Mouse (Mus musculus): ENCODE data around the gene Zfp446. TPM values are rescaled to one million over a fixed set of nuclear protein-coding genes. Genes with fewer than 3 reads are reported as not detected.

The Zfp446 gene
- polyA plus RNA-seq, 1 experiment from 2014 or later, result 6.7 TPM

DNA sequence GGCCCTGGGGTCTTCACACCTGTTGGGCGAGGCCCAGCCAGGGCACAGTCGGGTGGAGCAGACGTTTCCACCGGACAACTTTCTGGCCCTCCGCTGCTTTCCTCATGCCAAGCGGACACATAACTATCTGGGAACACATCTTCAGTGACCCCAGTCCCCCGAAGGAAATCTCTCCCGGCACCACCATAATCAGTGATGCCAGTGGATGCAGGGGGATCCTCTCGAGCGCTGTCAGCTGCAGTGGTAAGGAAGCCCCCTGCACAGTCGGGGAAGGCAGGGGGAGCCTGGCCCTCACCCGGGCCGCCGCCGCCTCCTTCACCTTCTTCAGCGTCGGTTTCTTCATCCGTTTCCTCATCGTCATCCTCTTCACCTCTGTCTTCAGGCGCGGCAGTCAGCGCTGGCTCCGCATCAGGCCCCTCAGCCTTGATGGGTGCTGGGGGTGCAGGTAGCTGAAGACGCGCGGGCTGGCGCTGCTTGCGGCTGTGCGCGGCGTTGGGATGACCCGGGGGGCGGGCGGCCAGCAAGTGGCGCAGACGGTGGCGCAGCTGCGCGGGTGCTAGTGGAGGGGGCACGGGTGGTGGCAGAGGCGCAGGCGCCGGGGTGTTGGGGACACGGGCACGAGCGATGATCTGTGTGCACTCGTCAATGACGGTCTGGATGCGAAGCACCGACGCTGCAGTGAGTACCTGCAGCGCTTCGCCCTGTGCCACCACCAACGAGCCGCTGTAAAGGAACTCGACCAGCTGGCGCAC is 29.9 kb downstream of the Zfp446 start:
- Histone ChIP-seq H3K9me3 (replicated peaks; ENCODE audit: low read length) (no peaks in the 10 kb centered on the region), H3K36me3 (ENCODE audit: insufficient read depth, low read length) (peaks cover 15% of the 10 kb centered on the region; the same call in 1 of the 2 replicates), H3K4me2 (ENCODE audit: low read length) (peak overlapping the region; percentile 40), H3K27me3 (ENCODE audit: insufficient read depth, low read length) (no peaks in the 10 kb centered on the region), H3K9ac (ENCODE audit: low read depth, low read length) (0 out of 2 replicates have a peak overlapping the region, but pooled peaks have one; percentile 23), H3K4me3 (replicated peaks; ENCODE audit: low read depth, low read length) (no peak overlapping the region), H3K4me1 (replicated peaks; ENCODE audit: insufficient read depth, low read length) (peaks cover 11% of the 10 kb centered on the region; the same call in 1 of the 2 replicates), H3K27ac (no peak overlapping the region)
- DNase-seq (ENCODE audit: low spot score), result no peak
- ATAC-seq (replicated peaks; ENCODE audit: low FRiP score, low read depth), result no peak
- no peak for TF ChIP-seq CTCF (IDR thresholded peaks at IDR 0.05; ENCODE audit: low read depth)
- 55% methylated on average over 57 of the region's 57 CpGs for WGBS

GRCm38 (mm10) chr7:13009143-13010004 is 31.7 kb downstream of the Zfp446 start:
- H3K9me3 ChIP-seq (replicated peaks; ENCODE audit: low read length), result no peaks in the 10 kb centered on the region
- H3K27ac ChIP-seq, result peak overlapping the region; percentile 93
- peak; percentile 77 for TF ChIP-seq CTCF (IDR thresholded peaks at IDR 0.05; ENCODE audit: low read depth)
- WGBS, result under 1% methylated on average over 42 of the region's 42 CpGs
- peak overlapping the region; percentile 67 for H3K4me3 ChIP-seq (replicated peaks; ENCODE audit: low read depth, low read length)
- peak; percentile 97 for DNase-seq (ENCODE audit: low spot score)
- no peaks in the 10 kb centered on the region for H3K27me3 ChIP-seq (ENCODE audit: insufficient read depth, low read length)
- peak overlapping the region; percentile 82 for H3K9ac ChIP-seq (ENCODE audit: low read depth, low read length)
- H3K4me2 ChIP-seq (ENCODE audit: low read length), result peak overlapping the region; percentile 79
- peaks cover 15% of the 10 kb centered on the region; the same call in 1 of the 2 replicates for H3K36me3 ChIP-seq (ENCODE audit: insufficient read depth, low read length)
- H3K4me1 ChIP-seq (replicated peaks; ENCODE audit: insufficient read depth, low read length), result peaks cover 11% of the 10 kb centered on the region; the same call in 1 of the 2 replicates
- peak; percentile 92 for ATAC-seq (replicated peaks; ENCODE audit: low FRiP score, low read depth)

GRCm38 (mm10) chr7:13010005-13010908 is 32.6 kb downstream of the Zfp446 start, which contains the start of gene Zbtb45:
Zbtb45 (minus strand) TSS chr7:13010034.
- Histone ChIP-seq H3K9me3 (replicated peaks; ENCODE audit: low read length) (no peaks in the 10 kb centered on the region), H3K36me3 (ENCODE audit: insufficient read depth, low read length) (peaks cover 15% of the 10 kb centered on the region; the same call in 1 of the 2 replicates), H3K4me1 (replicated peaks; ENCODE audit: insufficient read depth, low read length) (peaks cover 11% of the 10 kb centered on the region; the same call in 1 of the 2 replicates), H3K27ac (peak within 1 kb of the TSS; percentile 93), H3K27me3 (ENCODE audit: insufficient read depth, low read length) (no peaks in the 10 kb centered on the region), H3K4me3 (replicated peaks; ENCODE audit: low read depth, low read length) (peak within 1 kb of the TSS; percentile 67), H3K4me2 (ENCODE audit: low read length) (peak within 1 kb of the TSS; percentile 79), H3K9ac (ENCODE audit: low read depth, low read length) (peak within 1 kb of the TSS; percentile 82)
- TF ChIP-seq CTCF (IDR thresholded peaks at IDR 0.05; ENCODE audit: low read depth), result no peak; the same call in 1 of the 2 replicates
- peak; percentile 29 for DNase-seq (ENCODE audit: low spot score)
- ATAC-seq (replicated peaks; ENCODE audit: low FRiP score, low read depth), result no peak
- WGBS, result 15% methylated on average over 26 of the region's 26 CpGs

DNA sequence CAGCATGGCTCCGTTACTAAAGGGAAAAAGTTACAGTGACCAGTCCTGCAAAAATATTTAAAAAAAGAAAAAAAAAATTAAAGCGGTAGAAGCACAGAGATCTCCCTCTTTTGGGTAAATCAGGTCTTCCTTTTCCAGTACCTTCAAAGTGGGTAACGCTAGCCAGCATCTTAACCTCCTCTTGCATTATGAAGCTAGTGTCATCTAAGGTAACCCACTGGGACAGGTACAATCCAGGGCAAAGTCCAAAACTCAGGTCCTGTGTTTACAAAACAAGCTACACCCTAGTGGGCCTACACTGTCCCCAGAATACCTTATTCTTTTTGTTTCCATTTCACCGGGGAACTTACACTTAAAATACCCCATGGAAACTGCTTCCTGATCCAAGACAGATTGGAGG is 36.0 kb downstream of the Zfp446 start:
- 58% methylated on average over 4 of the region's 4 CpGs for WGBS
- Histone ChIP-seq H3K9me3 (replicated peaks; ENCODE audit: low read length) (no peaks in the 10 kb centered on the region), H3K4me2 (ENCODE audit: low read length) (no peak overlapping the region), H3K36me3 (ENCODE audit: insufficient read depth, low read length) (no peaks in the 10 kb centered on the region), H3K4me1 (replicated peaks; ENCODE audit: insufficient read depth, low read length) (peaks cover 8% of the 10 kb centered on the region; the same call in 1 of the 2 replicates), H3K4me3 (replicated peaks; ENCODE audit: low read depth, low read length) (no peak overlapping the region), H3K27me3 (ENCODE audit: insufficient read depth, low read length) (no peaks in the 10 kb centered on the region), H3K27ac (no peak overlapping the region), H3K9ac (ENCODE audit: low read depth, low read length) (no peak overlapping the region)
- ATAC-seq (replicated peaks; ENCODE audit: low FRiP score, low read depth) (no peak), DNase-seq (ENCODE audit: low spot score) (no peak)
- no peak for TF ChIP-seq CTCF (IDR thresholded peaks at IDR 0.05; ENCODE audit: low read depth)

DNA sequence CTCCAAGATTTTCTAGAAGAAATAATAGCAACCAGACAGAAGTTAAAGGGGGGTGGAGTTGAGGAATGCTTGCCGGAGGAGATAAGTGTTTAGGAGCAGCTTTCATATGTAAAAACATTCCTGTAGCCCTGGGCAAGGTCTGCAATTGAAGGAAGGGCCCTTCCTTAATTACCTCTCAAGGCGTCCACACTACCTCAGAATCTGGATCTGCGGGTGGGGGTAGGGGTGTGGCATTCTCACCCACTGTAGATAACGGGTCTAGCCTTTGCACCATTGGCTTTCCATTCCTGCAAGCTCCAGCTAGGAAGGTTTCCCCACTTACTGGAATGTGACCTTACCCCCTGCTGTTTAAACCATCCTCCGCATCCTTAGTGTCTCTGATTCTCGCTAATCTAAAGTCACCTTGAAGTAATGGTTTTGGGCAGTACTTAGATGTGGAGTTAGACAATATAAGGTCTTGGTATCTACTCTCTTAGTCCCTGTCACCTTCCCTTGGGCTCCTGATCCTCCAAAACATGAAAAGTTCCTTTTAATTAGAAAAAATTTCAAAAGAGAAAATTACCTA is 36.7 kb downstream of the Zfp446 start:
- WGBS, result 29% methylated on average over 6 of the region's 6 CpGs
- no peak overlapping the region for H3K4me3 ChIP-seq (replicated peaks; ENCODE audit: low read depth, low read length)
- no peak overlapping the region for H3K9ac ChIP-seq (ENCODE audit: low read depth, low read length)
- no peaks in the 10 kb centered on the region for H3K36me3 ChIP-seq (ENCODE audit: insufficient read depth, low read length)
- H3K27ac ChIP-seq, result no peak overlapping the region
- no peaks in the 10 kb centered on the region for H3K9me3 ChIP-seq (replicated peaks; ENCODE audit: low read length)
- H3K4me1 ChIP-seq (replicated peaks; ENCODE audit: insufficient read depth, low read length), result peaks cover 5% of the 10 kb centered on the region; the same call in 1 of the 2 replicates
- TF ChIP-seq CTCF (IDR thresholded peaks at IDR 0.05; ENCODE audit: low read depth), result no peak
- ATAC-seq (replicated peaks; ENCODE audit: low FRiP score, low read depth) (no peak), DNase-seq (ENCODE audit: low spot score) (no peak)
- H3K27me3 ChIP-seq (ENCODE audit: insufficient read depth, low read length), result no peaks in the 10 kb centered on the region
- no peak overlapping the region for H3K4me2 ChIP-seq (ENCODE audit: low read length)

Measured in kidney, postnatal 0 days (tissue).